Mouse (Mus musculus): ENCODE results near the gene Als2cr12.
"Not testable (repeated sequence)": the region's sequence is repeated elsewhere in the genome, so short reads cannot be mapped to it uniquely, and the experiment has no call there.

Gene Als2cr12

GRCm38 (mm10) chr1:58719356-58719945, 23.7 kb upstream of the Als2cr12 start:
- DNase-seq (ENCODE audit: low spot score), result no peak

- no peak for DNase-seq (ENCODE audit: low spot score)
Measured at GRCm38 (mm10) chr1:58717589-58718270, 21.9 kb upstream of the Als2cr12 start.

- DNase-seq (ENCODE audit: low spot score), result no peak
Measured at GRCm38 (mm10) chr1:58716883-58717220, 21.1 kb upstream of the Als2cr12 start.

GRCm38 (mm10) chr1:58716162-58716882, 20.5 kb upstream of the Als2cr12 start:
- DNase-seq (ENCODE audit: low spot score), result no peak

GRCm38 (mm10) chr1:58715536-58715935, 19.7 kb upstream of the Als2cr12 start:
- DNase-seq (ENCODE audit: low spot score), result no peak

GRCm38 (mm10) chr1:58714361-58714760, 18.6 kb upstream of the Als2cr12 start:
- no peak for DNase-seq (ENCODE audit: low spot score)

GRCm38 (mm10) chr1:58713893-58714231, 18.1 kb upstream of the Als2cr12 start:
- peak; percentile 76 for DNase-seq (ENCODE audit: low spot score)

GRCm38 (mm10) chr1:58713081-58713892, 17.5 kb upstream of the Als2cr12 start:
- peak; percentile 50 for DNase-seq (ENCODE audit: low spot score)

- no peak for DNase-seq (ENCODE audit: low spot score)
Measured at GRCm38 (mm10) chr1:58712076-58713061, 16.6 kb upstream of the Als2cr12 start.

- peak; percentile 78 for DNase-seq (ENCODE audit: low spot score)
Measured at GRCm38 (mm10) chr1:58711365-58712016, 15.7 kb upstream of the Als2cr12 start, which contains the start of gene Cflar. Gene Cflar, plus strand, starts transcription at chr1:58711508.

- DNase-seq (ENCODE audit: low spot score), result no peak
Measured at GRCm38 (mm10) chr1:58710711-58711364, 15.0 kb upstream of the Als2cr12 start.

GRCm38 (mm10) chr1:58710043-58710442, 14.3 kb upstream of the Als2cr12 start:
- DNase-seq (ENCODE audit: low spot score), result not testable (repeated sequence)

GRCm38 (mm10) chr1:58700580-58701162, 4.9 kb upstream of the Als2cr12 start:
- not testable (repeated sequence) for DNase-seq (ENCODE audit: low spot score)

- DNase-seq (ENCODE audit: low spot score), result no peak
Measured at GRCm38 (mm10) chr1:58699988-58700387, 4.2 kb upstream of the Als2cr12 start.

- no peak for DNase-seq (ENCODE audit: low spot score)
Measured at GRCm38 (mm10) chr1:58698781-58699180, 3.0 kb upstream of the Als2cr12 start.

GRCm38 (mm10) chr1:58697607-58698006, 1.8 kb upstream of the Als2cr12 start:
- not testable (repeated sequence) for DNase-seq (ENCODE audit: low spot score)

- no peak for DNase-seq (ENCODE audit: low spot score)
Measured at GRCm38 (mm10) chr1:58693696-58694095, 2.1 kb downstream of the Als2cr12 start.

GRCm38 (mm10) chr1:58691718-58692117, 4.1 kb downstream of the Als2cr12 start:
- not testable (repeated sequence) for DNase-seq (ENCODE audit: low spot score)

- not testable (repeated sequence) for DNase-seq (ENCODE audit: low spot score)
Measured at GRCm38 (mm10) chr1:58690834-58691488, 4.8 kb downstream of the Als2cr12 start.
